Mouse (Mus musculus): ENCODE data around the gene Rab42.

GRCm38 (mm10) chr4:132293682-132294240 is 9.4 kb downstream of the Rab42 start:
- TF ChIP-seq GATA1 (IDR thresholded peaks at IDR 0.05; ENCODE audit: borderline replicate concordance, low read length), result no peak
- TF ChIP-seq FLI1 (IDR thresholded peaks at IDR 0.05; ENCODE audit: low read length), result no peak
